Mouse (Mus musculus): ENCODE measurements around the gene Polg2.
"Not testable (repeated sequence)": the region's sequence is repeated elsewhere in the genome, so short reads cannot be mapped to it uniquely, and the experiment has no call there.

The Polg2 gene

DNA sequence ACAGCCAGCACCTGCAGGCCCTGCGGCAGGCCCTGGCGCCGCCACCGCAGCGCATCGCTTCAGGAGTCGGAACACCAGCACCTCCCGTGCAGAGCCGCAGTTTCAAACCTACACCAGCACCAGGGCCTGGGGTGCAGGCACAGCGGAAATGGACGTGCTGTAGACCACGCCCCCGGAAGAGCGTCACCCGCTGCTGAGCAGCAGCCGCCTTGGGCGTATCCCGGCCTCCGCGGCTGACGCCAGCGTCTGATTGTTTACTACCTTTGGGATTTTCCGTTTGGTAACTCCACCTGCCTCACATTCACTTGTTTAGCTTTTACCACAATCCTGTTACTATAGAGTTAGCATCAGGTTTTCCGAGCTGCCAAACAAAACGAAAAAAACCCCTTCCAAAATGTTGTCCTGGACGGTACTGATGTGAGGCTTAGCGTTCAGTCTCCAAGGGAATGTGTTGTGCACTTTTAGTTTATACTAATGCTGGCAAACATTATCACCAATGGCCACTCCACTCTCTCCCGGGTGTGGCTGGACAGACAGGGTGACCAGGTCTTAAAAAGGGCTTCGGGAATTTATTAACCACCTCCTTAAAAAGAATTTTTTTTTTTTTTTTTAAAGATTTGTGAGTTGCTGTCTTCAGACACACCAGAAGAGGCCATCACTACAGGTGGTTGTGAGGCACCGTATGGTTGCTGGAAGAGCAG, at the start of gene Polg2:
Gene Polg2, minus strand, starts transcription at position 150 of the 701 bp plus-strand sequence.
- peak; percentile 94 for DNase-seq

DNA sequence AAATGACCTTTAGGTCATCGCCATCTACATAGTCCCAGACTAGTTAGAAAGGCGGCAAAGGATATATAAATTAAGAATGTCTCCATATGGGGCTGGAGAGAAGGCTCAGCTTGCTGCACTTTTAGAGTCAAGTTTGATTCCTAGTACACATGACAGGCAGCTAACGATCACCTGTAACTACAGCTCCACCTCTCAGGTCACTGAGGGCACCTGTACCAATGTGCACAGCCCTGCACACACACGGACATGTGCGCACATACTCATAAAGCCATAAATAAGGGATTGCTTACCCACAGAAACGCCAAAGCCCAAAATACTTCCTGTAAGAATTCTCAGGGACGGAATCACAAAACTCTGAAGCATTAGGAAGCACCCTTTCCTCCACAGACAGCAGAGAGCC, 48.7 kb upstream of the Polg2 start:
- DNase-seq = no peak

DNA sequence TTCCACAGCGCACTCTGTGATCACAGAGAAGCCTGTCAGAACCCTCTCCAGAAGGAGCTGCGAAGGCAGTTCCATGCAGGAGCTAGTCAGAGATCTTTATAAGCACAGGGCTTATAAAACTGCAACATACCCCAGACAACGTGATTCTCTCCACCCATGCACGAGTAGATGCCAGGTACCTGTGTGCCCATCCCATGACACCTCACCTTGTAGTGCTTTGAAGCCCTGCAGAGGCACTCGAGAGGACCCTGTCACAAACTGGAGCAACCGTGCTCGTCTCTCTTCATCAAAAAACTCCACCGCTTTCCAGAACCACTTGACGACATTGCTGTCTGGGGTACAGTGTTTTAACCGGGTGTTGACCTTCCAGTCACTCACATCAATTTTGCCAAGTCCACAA, 45.1 kb upstream of the Polg2 start:
- DNase-seq = no peak

DNA sequence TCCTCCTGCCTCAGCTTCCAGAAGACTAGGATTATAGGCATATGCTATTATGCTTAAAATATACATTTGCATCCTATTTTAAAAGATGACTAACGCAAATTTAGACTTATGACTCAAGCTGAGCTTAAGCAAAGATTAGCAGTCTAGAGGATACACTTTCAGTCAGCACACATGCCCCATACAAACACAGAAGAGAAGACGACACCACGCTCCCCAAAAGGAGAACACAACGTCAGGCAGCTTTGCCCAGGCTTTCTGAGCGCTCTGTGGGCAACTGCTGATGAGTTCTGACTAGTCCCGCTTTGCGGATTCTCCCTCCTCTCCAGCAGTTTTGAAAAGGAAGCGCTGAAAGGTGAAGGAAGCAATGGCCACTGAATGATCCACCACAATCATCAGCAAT, 44.4 kb upstream of the Polg2 start:
- DNase-seq = no peak

DNA sequence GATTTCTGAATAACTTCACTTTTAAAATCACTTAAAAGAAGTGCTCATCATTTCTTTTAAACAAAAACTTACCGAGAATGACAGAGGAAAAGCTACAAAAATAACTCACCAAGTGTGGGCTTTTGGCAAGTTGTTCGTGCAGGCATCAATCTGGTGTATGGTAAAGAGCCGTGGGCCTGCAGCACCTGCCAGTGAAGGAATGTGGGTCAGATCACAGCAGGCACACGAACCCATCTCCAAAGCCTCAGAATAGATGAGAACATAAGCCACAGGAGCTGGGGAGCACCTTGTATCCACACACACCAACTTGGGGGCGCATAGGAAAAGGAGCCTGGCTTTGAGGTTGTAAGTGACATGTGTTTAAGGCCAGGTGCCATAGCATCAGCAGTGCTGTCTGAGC, 43.6 kb upstream of the Polg2 start:
- no peak for DNase-seq

DNA sequence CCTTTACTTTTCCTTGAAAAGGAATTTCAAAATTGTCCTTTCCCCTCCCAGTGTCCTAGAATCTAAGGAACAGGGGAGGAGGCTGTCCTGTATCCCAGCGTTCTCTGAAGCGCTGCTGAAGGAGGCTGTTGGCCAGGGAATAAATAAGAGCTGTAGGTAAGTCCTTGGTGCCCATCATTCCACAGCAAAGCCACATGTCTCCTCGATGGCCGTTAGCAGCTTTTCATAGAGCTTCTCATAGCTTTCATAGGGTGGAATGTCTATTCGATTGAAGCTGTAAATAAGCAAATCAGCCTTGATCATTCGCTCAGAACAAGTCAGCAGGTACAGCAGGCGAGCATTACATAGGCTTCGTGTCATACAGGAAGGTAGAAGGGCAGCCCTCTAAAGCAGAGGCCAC, 43.2 kb upstream of the Polg2 start:
- no peak for DNase-seq

DNA sequence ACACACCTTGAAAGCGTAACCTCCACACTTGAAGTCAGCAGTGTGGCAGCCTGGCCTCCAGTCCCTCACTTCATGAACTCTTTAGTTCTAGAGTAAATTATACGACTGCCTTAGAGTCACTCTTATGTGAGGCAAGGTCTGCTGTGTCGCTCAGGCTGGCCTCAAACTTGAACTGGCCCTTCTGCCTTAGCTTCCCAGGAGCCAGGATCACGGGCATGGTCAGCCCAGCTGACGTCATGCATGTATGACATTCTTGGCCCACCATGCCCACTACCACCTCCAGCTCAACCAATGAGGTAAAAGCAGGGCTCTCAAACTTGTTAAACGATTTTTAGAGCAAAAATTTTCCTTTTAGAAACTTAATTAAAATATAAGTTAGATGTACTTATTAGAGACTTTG, 42.1 kb upstream of the Polg2 start:
- DNase-seq = no peak

DNA sequence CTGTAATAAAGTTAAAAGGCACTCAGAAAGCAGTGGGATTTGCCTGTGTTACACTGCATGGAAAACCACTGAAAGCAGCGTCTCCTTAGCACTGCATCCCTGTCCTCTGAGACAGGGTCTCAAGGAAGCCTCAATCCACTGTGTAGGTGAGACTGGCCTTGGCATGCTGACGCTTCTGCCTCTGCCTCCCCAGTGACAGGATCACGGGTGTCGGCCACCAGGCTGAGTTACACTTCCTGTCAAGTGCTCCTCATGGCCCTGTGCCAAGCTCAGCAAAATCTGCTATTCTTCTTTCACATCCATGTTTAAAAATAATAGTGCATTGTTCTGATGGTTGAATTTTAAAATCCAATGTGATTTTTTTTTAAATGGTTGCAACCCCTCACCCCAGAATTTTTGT, 41.6 kb upstream of the Polg2 start:
- DNase-seq = peak; percentile 30

DNA sequence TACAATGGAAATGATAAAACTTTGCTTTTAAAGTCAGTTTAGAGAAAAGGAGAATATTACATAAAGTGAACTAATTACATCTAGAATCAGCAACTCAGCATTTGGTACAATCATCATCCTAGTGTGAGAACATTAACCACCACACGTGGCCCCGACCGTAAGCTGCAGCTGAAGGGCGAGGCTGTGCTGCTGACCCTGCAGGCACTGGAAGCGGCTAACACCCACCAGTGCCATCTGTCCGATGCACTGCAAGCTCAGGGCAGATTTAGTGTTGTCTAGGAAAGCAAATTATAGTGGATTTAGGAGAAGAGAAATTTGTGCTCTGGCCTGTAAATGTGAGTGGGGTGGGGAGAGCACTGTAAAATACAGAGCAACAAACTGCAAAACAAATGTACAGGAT, 40.9 kb upstream of the Polg2 start:
- DNase-seq = no peak

DNA sequence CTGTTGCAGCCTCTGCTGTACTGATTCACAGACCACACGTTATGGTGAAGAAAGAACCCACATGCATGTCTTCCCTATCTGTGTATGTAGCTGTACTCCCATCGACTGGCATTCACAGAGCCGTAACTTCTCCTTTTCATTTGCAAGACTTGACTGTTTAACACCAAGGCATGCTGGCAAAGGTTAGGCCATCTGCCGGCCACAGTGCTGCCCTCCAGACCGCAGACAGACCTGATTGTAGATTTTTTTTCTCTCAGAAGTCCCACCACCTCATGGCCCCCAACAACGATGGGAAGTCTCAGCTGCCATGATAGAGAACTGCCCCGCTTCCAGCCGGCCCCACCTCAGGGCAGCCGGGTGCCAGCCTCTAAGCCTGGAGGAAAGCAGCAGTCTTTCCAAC, 40.3 kb upstream of the Polg2 start:
- DNase-seq = no peak

DNA sequence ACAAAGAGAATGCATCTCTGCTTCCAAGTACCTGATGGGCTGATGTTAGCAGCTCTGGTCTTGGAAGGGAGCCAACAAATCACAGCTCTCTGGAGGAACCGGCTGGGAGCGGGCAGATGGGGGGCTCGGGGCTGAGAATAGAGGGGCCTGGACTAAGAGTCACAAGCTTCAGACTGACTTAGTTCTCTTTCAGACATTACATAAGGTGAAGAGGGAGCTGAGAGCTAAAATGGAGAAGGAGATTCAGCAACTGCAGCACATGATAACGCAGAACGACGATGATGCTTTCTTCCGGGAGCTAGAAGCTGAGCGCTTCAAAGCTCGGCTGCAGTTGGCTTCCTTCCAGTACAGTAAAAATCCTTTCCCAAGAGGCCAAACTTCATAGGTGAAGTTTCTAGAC, 39.0 kb upstream of the Polg2 start:
- DNase-seq = no peak

DNA sequence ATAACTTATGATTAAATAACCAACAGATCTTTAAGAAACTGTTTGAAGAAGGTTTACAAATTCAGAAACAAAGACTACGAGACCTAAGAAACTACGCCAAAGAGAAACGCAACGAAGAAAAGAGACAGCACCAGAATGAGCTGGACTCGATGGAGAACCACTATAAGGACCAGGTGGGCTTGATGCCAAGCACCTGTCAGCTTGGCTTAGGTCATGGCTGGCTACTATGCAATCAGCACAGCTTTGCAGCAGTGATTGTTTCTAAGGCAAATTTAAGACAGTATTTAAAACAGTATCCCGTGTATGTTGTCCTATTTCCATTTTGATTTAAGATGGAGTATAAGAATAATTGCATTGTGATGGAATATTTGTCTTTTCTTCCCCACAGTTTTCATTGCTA, 38.5 kb upstream of the Polg2 start:
- no peak for DNase-seq

DNA sequence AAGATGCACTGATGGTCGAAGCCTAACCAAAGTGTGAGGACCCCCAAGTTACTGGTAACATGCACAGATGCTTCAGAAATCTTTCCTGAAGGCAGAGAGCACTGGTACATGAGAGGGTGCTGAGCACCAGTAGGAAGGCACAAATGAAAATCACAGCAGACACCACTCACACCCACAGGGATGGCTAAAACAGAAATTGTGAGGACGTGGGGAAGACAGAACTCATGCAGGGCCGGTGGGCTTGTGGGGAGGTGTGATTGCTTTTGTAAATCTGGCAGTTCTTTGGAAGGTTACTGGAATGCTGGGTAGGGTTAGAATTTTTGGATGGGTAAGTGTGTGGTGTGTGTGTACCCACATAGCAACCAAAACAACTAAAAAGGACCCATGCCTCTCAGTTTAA, 37.8 kb upstream of the Polg2 start:
- no peak for DNase-seq

DNA sequence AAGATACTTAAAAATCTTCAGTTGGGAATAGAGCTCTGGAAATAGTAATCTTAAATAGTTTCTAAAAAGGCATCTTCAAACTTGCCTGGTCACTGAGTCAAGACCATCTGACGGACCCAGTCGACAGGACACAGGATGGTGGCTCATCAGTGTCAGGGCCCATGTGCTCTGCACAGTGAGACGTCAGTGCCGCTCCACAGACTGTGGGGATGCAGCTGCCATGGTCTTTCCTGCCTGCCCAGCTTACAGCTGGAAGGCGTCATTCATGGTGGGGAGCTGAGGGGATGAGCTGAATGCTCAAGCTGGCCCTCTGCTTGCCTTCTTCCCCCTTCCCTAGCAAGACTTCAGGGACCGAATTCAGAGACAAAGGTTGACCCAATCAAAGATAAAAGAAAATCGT, 37.0 kb upstream of the Polg2 start:
- no peak for DNase-seq

DNA sequence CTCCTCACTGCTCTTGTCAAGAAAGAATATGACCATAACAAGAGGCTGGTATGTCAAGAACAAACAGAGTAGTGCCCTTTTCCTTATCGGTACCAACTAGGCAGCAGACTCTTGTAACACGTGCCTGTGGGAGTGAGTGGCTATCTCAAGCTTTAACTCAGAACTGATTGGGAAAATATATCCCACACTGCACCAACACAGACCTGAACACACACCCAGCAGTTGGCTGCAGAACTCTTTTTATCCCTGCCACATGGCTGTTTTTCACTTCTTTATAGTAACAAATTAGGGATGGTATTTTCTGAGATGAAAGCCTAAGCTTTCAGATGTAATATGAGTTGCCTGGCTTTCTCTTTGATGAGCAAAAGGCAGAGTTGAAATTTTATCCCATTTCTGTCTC, 36.4 kb upstream of the Polg2 start:
- no peak for DNase-seq

DNA sequence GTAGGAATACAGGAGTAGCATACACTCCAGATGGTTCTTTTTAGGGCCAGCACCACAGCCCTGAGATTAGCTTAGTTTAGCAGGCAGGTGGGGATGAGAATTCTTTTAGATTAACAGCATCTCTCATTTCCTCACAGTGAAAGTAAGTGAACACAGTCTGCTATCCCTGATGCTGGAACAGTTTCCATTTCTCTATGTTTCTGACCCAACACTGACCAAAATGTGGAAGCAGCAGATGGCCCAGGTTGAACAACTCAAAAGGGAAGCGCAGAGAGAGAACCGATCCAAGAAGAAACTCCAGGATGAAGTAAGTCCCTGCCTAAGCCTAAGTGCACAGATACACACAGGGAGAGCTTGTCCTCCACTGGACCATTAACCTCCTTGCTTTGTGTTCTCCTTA, 36.0 kb upstream of the Polg2 start:
- DNase-seq = no peak

DNA sequence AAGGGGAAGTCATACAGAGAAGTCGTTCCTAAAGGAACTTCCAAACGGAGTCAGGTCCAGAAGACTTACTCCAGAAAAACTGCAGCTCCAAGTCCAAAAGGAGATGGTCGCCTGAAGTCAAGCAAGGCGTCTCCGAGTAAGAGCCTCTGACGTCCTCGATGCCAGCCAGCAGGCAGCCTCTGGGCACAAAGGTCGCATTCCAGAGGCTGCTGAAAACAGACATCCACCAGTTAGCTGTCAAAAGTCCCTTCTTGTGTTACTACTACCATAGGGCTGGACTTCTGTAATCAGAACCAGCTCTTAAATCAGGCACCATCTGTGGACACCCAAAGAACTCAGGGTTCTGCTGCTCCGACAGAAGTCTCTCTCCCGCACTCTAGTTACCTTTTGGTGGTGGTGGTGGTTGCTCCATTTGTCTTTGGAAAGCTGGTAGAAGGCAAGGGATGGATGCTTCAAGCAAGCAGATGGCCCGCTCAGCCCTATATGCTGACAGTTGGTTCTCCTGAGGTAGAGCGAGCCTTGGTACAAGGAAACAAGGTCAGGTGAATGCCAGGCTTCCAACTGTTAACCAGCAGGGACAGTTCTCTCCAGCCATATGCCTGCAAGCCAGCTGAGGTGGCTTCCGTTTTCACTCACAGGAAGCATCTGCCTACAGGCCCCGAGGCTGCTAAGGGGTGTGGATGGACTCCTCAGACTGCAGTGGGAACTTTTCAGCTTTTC, 35.4 kb upstream of the Polg2 start:
- no peak for DNase-seq

DNA sequence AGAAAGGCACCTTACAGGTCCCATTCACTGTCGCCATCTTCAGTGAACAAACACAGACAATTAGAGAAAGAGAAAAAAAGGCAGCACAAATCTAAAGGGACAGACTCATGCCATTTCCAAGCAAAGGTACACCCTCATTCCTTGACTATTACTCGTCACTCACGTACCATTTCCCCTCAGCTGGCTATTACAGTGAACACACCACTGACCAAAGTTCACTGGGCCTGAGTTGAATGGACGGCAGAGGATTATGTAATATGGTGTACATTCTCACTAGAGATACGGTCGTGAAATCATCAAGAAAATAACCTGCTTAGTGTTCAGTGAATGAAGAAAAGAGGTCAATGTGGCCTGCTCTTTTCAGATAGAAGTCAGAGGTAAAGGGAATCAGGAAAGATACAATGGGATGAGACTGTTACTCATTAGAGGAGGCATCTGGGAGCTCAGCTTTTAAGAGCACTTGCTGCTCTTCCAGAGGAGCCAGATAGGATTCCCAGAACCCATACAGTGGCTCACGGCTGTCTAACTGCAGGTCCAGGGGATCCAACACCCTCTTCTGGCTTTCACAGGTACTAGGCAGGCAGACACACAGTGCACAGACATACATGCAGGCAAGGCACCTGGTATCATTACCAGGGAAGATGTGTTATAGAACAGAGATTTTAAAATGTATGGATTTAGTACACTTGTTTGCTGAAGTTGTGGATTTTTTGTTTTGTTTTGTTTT, 33.2 kb upstream of the Polg2 start:
- DNase-seq = no peak

DNA sequence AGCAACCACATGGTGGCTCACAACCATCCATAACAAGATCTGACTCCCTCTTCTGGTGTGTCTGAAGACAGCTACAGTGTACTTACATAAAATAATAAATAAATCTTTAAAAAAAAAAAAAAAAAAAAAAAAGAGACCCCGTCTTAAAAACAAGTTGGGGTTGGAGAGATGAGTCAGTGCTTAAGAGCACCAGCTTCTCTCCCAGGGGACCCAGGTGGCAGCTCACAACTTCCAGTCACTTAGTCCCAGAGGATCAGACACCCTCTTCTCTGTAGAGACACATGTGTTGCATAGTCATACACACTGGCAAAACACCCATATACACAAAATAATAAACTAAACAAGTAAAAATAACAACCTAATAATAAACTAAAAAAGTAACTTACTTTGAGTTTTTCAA, 28.1 kb upstream of the Polg2 start:
- not testable (repeated sequence) for DNase-seq

DNA sequence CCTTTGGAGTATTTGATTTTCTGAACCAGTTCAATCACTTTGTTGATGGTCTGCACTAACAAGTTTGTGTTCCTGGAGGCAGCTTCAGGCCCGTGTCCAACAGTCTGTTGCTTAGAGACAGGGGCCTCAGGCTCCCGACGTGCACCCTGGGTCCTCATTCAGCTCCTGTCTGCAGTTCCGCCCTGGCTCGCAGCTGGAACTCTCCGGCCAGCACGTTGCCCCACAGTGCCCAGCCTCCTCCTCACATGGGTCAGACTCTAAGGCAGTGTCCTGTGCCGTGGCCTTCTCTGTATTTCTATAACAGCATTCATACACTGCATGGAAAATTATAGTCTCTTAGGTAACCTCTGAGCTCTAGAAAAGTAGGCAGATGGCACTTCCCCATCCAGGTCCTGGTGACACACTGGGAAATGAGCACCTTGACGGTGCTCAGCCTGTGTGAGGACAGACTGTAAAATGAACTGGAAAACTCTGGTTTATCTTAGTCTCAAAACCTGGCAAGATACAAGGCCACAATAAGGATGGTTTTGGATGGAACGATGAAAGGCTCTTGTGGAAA, 22.8 kb upstream of the Polg2 start:
- no peak for DNase-seq

DNA sequence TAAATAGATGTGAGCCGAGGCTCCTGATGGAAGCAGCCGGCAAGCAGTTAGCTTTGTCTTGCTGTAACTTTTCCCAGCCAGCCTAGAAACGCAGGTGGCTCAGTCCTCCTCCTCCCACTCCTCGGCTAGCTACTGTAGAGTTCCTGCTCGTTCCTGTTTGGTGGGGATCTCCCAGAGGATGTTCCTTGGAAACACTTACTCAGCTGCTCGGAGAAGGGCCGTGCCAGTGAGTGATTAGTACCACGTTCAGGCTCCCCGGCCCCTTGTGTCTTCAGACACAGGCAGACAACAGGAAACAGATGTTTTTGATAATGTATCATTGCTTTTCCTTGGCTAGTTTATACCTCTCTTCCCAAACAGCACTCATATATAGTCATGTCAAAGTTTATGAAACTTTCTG, 16.3 kb upstream of the Polg2 start:
- DNase-seq = peak; percentile 30

DNA sequence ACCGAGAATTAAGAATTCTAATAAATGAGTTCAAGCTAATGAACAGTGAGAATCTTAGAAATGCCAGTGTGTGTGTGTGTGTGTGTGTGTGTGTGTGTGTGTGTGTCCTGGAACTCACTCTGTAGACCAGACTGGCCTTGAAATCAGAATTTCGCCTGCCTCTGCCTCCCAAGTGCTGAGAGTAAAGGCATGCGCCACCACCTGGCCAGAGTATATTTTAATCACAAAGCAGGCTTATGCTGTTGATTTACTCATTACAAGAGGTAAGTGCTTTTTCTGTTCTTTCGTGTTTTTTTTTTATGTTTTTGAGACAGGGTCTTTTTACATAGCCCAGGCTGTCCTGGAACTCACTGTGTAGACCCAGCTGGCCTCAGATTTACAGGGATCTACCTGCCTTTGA, 14.5 kb upstream of the Polg2 start:
- no peak for DNase-seq

DNA sequence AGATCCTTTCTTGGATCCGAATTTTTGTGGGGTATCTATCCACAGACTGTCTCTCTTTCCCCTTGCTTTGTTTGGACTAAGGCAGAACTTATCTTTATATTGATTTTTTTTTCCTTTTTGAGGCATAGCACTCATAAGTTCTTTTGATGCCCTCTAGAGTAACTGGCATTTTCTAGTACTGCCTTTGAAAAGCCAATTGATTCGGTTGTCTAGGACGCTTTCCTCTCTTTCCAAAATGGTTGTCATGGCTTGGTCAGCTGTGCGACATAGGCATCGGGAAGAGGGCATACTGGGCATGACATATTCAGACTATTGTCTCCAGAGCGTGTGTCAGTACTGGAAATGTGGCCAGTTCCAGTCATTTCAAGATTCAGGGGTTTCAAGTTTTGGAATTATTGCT, 10.3 kb upstream of the Polg2 start:
- DNase-seq = no peak

Measured in liver (tissue).